Mouse (Mus musculus): ENCODE measurements around the gene Atp13a3.

GRCm38 (mm10) chr16:30387871-30388460 lies 17.8 kb downstream of the Atp13a3 start:
- TF ChIP-seq CTCF (conservative IDR thresholded peaks at IDR 0.05; ENCODE audit: insufficient read depth, insufficient read length, low read depth, low read length): no peak
- no peak for TF ChIP-seq POLR2A (IDR thresholded peaks at IDR 0.05; ENCODE audit: low read depth, low read length)

All from kidney, adult 2 months (tissue).